Mouse (Mus musculus) cerebellum, postnatal 4 days (tissue): ENCODE results near the gene Kctd7.

Source experiments
- DNase-seq, 2 experiments: peaks; one replicate each; pipeline ENCODE4 v3.0.0; 2022; ENCODE audit warnings: low spot score in 2 of 2, mixed read lengths in 1 of 2

Kctd7 gene

DNA sequence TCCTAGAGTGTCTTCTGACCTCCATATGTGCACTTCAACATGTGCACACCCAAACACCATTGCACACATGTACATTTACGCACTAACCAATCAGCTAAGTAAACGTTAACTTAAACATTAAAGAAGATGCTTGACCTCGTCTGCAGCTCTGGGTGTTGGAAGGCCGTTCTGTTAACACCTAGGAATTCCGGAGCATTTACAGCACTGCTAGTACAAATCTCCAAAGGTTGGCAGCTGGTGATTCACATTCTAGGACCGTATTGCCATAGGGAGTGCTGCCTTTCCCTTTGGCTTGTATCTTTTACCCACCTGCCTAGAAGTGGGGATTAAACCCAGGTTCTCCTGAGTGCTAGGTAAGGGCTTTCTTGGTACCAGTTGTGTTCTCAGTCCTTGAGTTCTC lies 47.2 kb downstream of the Kctd7 start:
- DNase-seq = no peak

DNA sequence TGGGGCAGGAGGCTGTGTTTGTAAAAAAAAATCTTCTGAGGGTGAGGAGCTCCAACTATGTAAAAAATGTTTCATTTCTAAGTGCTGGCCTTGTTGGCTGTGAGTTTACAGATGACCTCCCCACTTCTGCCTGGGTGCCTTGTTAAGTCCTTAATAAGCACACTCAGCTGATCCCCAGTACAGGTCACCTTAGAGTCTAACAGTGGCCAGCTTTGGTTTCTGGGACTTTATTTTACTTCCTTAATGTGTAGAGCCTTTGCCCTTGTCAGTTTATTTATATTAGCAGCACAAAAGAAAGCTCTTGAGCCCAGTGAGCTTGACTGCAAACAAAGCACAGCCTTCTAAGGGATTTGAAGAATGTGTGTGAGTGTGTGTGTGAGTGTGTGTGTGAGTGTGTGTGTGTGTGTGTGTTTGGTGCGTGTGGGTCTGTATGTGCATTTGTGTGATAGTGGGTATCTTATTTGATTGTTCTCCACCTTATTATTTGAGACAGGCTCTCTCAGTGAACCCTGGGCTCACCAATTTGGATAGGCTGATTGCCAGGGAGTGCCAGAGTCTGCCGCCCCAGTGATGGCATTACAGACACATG lies 47.8 kb downstream of the Kctd7 start:
- no peak for DNase-seq

- DNase-seq = no peak
Observed at GRCm38 (mm10) chr5:130193760-130194159, 49.1 kb downstream of the Kctd7 start.

- DNase-seq = no peak
Observed at GRCm38 (mm10) chr5:130196307-130196706, 51.6 kb downstream of the Kctd7 start.

DNA sequence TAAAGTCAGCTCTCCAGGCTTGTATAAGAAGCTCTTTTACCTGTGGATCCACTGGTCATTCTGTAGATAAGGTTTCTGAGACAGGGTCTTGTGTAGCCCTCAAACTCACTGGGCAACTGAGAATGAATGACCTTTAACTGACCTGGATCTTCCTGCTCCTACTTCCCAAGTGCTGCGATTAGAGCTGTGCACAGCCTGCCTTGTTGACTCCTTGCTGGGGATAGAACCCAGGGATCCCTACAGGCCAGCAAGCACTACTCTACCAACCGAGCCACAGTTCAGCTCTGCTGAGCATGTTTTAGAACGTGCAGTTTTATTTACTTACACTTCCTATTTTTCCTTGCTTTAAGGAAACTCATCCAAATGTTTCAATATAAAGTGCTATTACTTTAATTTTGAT lies 52.8 kb downstream of the Kctd7 start:
- no peak for DNase-seq

GRCm38 (mm10) chr5:130197981-130198380 lies 53.3 kb downstream of the Kctd7 start:
- DNase-seq = no peak

DNA sequence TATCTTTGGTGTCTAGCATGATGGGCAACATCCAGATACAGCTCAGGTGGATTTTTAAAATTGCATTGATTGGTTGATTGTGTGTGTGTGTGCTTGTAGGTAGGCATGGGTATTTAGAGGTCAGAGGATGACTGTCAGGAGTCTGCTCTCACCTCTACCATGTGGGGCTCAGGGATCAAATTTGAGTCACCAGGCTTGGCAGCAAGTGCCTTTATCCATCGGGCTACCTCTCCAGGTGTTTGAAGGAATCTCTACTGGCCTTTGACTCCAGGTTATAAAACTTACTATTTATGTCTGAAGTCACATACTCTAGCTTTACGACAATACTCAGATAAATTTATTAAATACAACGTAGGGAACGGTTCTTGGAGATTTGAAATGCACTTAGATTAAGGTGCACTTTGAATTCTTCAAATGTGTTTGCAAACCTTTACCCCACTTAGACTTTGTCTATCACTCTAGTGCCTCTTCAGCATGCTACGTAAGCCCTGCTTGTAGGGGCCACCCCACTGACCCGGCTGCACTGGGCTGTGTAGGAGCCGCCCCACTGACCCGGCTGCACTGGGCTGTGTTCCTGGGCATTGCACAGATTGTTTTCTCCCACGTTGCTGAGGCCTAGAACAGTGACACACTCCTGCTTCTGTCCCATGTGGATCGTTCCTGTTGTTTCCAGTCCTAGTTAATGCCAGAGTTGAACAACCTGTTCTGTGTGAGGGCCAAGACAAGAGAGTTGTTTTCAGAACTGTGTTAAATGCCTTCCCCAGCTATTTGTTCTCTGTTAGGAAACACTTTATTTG lies 55.8 kb downstream of the Kctd7 start:
- no peak for DNase-seq

GRCm38 (mm10) chr5:130203948-130204347 lies 59.3 kb downstream of the Kctd7 start:
- DNase-seq = no peak

DNA sequence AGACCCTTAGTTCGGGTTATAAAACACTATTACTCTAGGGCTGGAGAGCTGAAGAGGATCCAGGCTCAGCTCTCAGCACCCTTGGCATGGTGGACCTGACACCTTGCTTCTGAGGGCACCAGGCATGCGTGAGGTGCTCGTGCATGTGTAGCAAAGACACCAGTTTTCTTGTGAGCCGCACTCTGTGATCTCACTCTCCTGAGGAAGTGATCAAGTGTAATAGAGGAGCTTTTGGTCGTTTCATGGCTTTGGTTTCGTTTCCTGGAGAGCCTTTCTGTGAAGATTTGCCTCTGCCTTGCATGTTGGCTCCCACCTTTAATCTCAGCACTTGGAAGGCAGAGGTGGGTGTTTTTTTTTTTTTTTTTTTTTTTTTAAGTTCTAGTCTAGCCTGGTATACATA lies 59.9 kb downstream of the Kctd7 start:
- no peak for DNase-seq
